Mouse (Mus musculus): ENCODE measurements at regions not wholly inside any gene's neighbourhood (a gene's known extent, or its start where the extent isn't known, plus 50 kb on each side); places are given as distances from the start of the nearest gene placed in this dataset.
A peak's percentile ranks its signal among the peaks of the same experiment; 100 is the strongest.

- ATAC-seq: no peak
- 88% methylated on average over 5 of the region's 5 CpGs for whole genome bisulfite sequencing
- Histone ChIP-seq H3K4me3 (ENCODE audit: low read depth, low read length) (no peak overlapping the region), H3K9ac (ENCODE audit: low read length) (no peak overlapping the region), H3K4me1 (ENCODE audit: control insufficient read depth, insufficient read depth, low read length) (no peaks in the 10 kb centered on the region), H3K27me3 (replicated peaks; ENCODE audit: control insufficient read depth, insufficient read depth, low read length) (no peaks in the 10 kb centered on the region), H3K36me3 (ENCODE audit: control insufficient read depth, insufficient read depth, low read length) (no peaks in the 10 kb centered on the region), H3K9me3 (replicated peaks; ENCODE audit: control insufficient read depth, low read length) (0 out of 2 replicates have a peak, but pooled peaks cover 3% of the 10 kb centered on the region), H3K4me2 (ENCODE audit: low read length) (no peak overlapping the region), H3K27ac (ENCODE audit: low read depth, low read length) (no peak overlapping the region)
- no peak for DNase-seq (ENCODE audit: low spot score)
These were observed 350.7 kb upstream of the Gm10131 start for GRCm38 (mm10) chr8:34462262-34462661.

- H3K27ac ChIP-seq (ENCODE audit: low read depth, low read length): no peak overlapping the region
- no peaks in the 10 kb centered on the region for H3K9me3 ChIP-seq (replicated peaks; ENCODE audit: control insufficient read depth, low read length)
- H3K36me3 ChIP-seq (ENCODE audit: control insufficient read depth, insufficient read depth, low read length): no peaks in the 10 kb centered on the region
- H3K4me2 ChIP-seq (ENCODE audit: low read length): no peak overlapping the region
- H3K4me1 ChIP-seq (ENCODE audit: control insufficient read depth, insufficient read depth, low read length): no peaks in the 10 kb centered on the region
- no peak overlapping the region for H3K4me3 ChIP-seq (ENCODE audit: low read depth, low read length)
- DNase-seq (ENCODE audit: low spot score) (no peak), ATAC-seq (no peak)
- WGBS: 94% methylated on average over 8 of the region's 8 CpGs
- no peak overlapping the region for H3K9ac ChIP-seq (ENCODE audit: low read length)
- no peaks in the 10 kb centered on the region for H3K27me3 ChIP-seq (replicated peaks; ENCODE audit: control insufficient read depth, insufficient read depth, low read length)
These were observed 346.8 kb upstream of the Gm10131 start for GRCm38 (mm10) chr8:34458300-34458699.

- DNase-seq (ENCODE audit: low spot score): no peak
- ATAC-seq: no peak
These were observed 345.0 kb upstream of the Gm10131 start for GRCm38 (mm10) chr8:34456543-34456942.

GRCm38 (mm10) chr8:34455376-34455775, 343.8 kb upstream of the Gm10131 start:
- WGBS: 88% methylated on average over 14 of the region's 14 CpGs
- Histone ChIP-seq H3K9me3 (replicated peaks; ENCODE audit: control insufficient read depth, low read length) (no peaks in the 10 kb centered on the region), H3K4me1 (ENCODE audit: control insufficient read depth, insufficient read depth, low read length) (peaks cover 2% of the 10 kb centered on the region; the same call in 1 of the 2 replicates), H3K4me3 (ENCODE audit: low read depth, low read length) (no peak overlapping the region), H3K9ac (ENCODE audit: low read length) (no peak overlapping the region), H3K36me3 (ENCODE audit: control insufficient read depth, insufficient read depth, low read length) (no peaks in the 10 kb centered on the region), H3K27ac (ENCODE audit: low read depth, low read length) (no peak overlapping the region), H3K27me3 (replicated peaks; ENCODE audit: control insufficient read depth, insufficient read depth, low read length) (no peaks in the 10 kb centered on the region), H3K4me2 (ENCODE audit: low read length) (no peak overlapping the region)
- no peak for ATAC-seq
- no peak for DNase-seq (ENCODE audit: low spot score)

More at GRCm38 (mm10) chr8:34456543-34456942, 345.0 kb upstream of the Gm10131 start:
- 72% methylated on average over 3 of the region's 3 CpGs for WGBS
- H3K27ac ChIP-seq (ENCODE audit: low read depth, low read length): no peak overlapping the region
- no peaks in the 10 kb centered on the region for H3K27me3 ChIP-seq (replicated peaks; ENCODE audit: control insufficient read depth, insufficient read depth, low read length)
- H3K9me3 ChIP-seq (replicated peaks; ENCODE audit: control insufficient read depth, low read length): no peaks in the 10 kb centered on the region
- no peak overlapping the region for H3K4me3 ChIP-seq (ENCODE audit: low read depth, low read length)
- H3K4me2 ChIP-seq (ENCODE audit: low read length): no peak overlapping the region
- no peaks in the 10 kb centered on the region for H3K36me3 ChIP-seq (ENCODE audit: control insufficient read depth, insufficient read depth, low read length)
- no peaks in the 10 kb centered on the region; the same call in 1 of the 2 replicates for H3K4me1 ChIP-seq (ENCODE audit: control insufficient read depth, insufficient read depth, low read length)
- H3K9ac ChIP-seq (ENCODE audit: low read length): no peak overlapping the region

- ATAC-seq: no peak
- H3K36me3 ChIP-seq (ENCODE audit: control insufficient read depth, insufficient read depth, low read length): no peaks in the 10 kb centered on the region
- 92% methylated on average over 6 of the region's 6 CpGs for WGBS
- H3K27ac ChIP-seq (ENCODE audit: low read depth, low read length): no peak overlapping the region
- H3K4me3 ChIP-seq (ENCODE audit: low read depth, low read length): no peak overlapping the region
- H3K9me3 ChIP-seq (replicated peaks; ENCODE audit: control insufficient read depth, low read length): no peaks in the 10 kb centered on the region
- DNase-seq (ENCODE audit: low spot score): no peak
- H3K4me1 ChIP-seq (ENCODE audit: control insufficient read depth, insufficient read depth, low read length): peaks cover 2% of the 10 kb centered on the region; the same call in 1 of the 2 replicates
- no peak overlapping the region for H3K9ac ChIP-seq (ENCODE audit: low read length)
- no peaks in the 10 kb centered on the region for H3K27me3 ChIP-seq (replicated peaks; ENCODE audit: control insufficient read depth, insufficient read depth, low read length)
- no peak overlapping the region for H3K4me2 ChIP-seq (ENCODE audit: low read length)
These were observed 341.3 kb upstream of the Gm10131 start for GRCm38 (mm10) chr8:34452811-34453210.

GRCm38 (mm10) chr8:34451211-34452000, 339.9 kb upstream of the Gm10131 start:
- Histone ChIP-seq H3K27me3 (replicated peaks; ENCODE audit: control insufficient read depth, insufficient read depth, low read length) (no peaks in the 10 kb centered on the region), H3K4me1 (ENCODE audit: control insufficient read depth, insufficient read depth, low read length) (peaks cover 2% of the 10 kb centered on the region; the same call in 1 of the 2 replicates), H3K4me3 (ENCODE audit: low read depth, low read length) (no peak overlapping the region), H3K27ac (ENCODE audit: low read depth, low read length) (peak overlapping the region; percentile 52; the same call in 1 of the 2 replicates), H3K4me2 (ENCODE audit: low read length) (no peak overlapping the region), H3K9me3 (replicated peaks; ENCODE audit: control insufficient read depth, low read length) (no peaks in the 10 kb centered on the region), H3K36me3 (ENCODE audit: control insufficient read depth, insufficient read depth, low read length) (no peaks in the 10 kb centered on the region), H3K9ac (ENCODE audit: low read length) (no peak overlapping the region)
- ATAC-seq (peak; percentile 45), DNase-seq (ENCODE audit: low spot score) (peak; percentile 30)
- 28% methylated on average over 6 of the region's 6 CpGs for WGBS

- WGBS: 90% methylated on average over 11 of the region's 11 CpGs
- no peak for DNase-seq (ENCODE audit: low spot score)
- ATAC-seq: no peak
- Histone ChIP-seq H3K27me3 (replicated peaks; ENCODE audit: control insufficient read depth, insufficient read depth, low read length) (no peaks in the 10 kb centered on the region), H3K9me3 (replicated peaks; ENCODE audit: control insufficient read depth, low read length) (no peaks in the 10 kb centered on the region), H3K27ac (ENCODE audit: low read depth, low read length) (no peak overlapping the region), H3K9ac (ENCODE audit: low read length) (no peak overlapping the region), H3K4me1 (ENCODE audit: control insufficient read depth, insufficient read depth, low read length) (peaks cover 2% of the 10 kb centered on the region; the same call in 1 of the 2 replicates), H3K4me3 (ENCODE audit: low read depth, low read length) (no peak overlapping the region), H3K4me2 (ENCODE audit: low read length) (no peak overlapping the region), H3K36me3 (ENCODE audit: control insufficient read depth, insufficient read depth, low read length) (no peaks in the 10 kb centered on the region)
These were observed 338.0 kb upstream of the Gm10131 start for GRCm38 (mm10) chr8:34449391-34450044.

- no peak; the same call in 1 of the 2 replicates for ATAC-seq
- H3K4me3 ChIP-seq (ENCODE audit: low read depth, low read length): no peak overlapping the region
- H3K9me3 ChIP-seq (replicated peaks; ENCODE audit: control insufficient read depth, low read length): no peaks in the 10 kb centered on the region
- no peak overlapping the region for H3K4me2 ChIP-seq (ENCODE audit: low read length)
- H3K36me3 ChIP-seq (ENCODE audit: control insufficient read depth, insufficient read depth, low read length): no peaks in the 10 kb centered on the region
- DNase-seq (ENCODE audit: low spot score): peak; percentile 14
- no peak overlapping the region for H3K9ac ChIP-seq (ENCODE audit: low read length)
- peaks cover 2% of the 10 kb centered on the region; the same call in 1 of the 2 replicates for H3K4me1 ChIP-seq (ENCODE audit: control insufficient read depth, insufficient read depth, low read length)
- WGBS: 55% methylated on average over 18 of the region's 18 CpGs
- H3K27me3 ChIP-seq (replicated peaks; ENCODE audit: control insufficient read depth, insufficient read depth, low read length): no peaks in the 10 kb centered on the region
- H3K27ac ChIP-seq (ENCODE audit: low read depth, low read length): no peak overlapping the region
These were observed 336.6 kb upstream of the Gm10131 start for GRCm38 (mm10) chr8:34447880-34448830.

Data from forebrain, embryonic 14.5 days (tissue).